Mouse (Mus musculus): ENCODE measurements around the gene Upf1.

Upf1 gene

DNA sequence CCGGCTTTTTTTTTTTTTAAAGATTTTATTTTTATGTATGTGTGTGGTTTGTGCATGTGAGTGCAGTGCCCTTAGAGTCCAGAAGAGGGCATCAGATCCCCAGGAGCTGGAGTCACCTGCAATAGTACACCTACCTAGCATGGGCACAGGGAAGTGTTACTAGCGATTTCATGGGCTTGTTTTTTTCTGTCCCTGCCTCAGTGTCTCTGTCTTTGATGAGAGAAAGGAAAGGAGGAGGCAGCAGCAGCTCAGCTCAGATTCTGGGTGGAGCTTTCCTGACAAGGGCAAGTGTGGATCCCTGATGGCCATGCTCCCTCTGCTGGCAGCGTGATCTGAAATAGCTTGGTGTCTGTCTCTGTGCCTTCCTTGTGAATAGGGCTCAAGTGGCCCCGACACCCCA is 7.7 kb upstream of the Upf1 start:
- in situ Hi-C loops (cut with MboI, MseI) = loop anchor here (10.0 to 25.0 kb wide), 2 partner anchors 394 to 1102 kb away; partner anchors contain the start of genes Abhd8, Dda1, Mrpl34 and Rab3a

DNA sequence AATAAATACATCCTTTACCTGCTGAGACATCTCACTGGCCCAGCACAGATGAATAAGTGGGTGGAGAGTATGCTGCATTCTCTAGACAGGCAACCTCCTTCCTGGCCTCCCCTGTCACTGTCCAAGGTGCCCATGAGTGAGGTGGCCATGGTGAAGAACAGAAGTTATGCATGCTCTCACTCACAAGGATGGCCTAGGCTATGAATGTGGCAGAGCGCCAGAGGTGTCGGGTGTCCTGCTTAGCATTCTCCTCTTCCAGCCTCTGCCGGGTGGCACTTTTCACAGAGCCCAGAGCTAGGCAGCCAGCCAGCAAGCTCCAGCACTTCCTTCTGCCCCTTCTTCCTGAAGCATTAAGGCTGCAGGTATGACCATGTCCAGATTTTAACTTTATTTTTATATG is 6.3 kb upstream of the Upf1 start:
- in situ Hi-C loops (cut with MboI, MseI) = loop anchor here (25.0 kb wide), 1 partner anchor 1103 kb away; the partner anchor contains the start of genes Abhd8, Dda1 and Mrpl34

DNA sequence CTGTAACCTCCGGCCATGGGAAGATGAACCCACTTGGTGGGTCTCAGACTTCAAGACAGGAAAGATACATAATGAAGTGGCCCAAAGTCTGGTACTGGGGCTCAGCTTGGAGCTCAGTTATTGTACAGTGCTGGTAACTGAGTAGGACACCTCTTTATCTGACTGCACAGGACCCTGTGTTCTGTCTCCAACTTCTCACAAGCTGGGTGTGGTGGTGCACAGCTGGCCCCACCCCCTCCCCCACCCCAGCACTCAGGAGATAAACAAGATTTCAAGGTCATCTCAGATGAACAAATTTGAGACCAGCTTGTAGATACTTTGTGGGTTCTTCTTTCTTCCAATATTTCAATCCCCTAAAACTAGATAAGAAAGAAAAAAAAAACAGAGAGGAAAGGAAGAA is 3.0 kb upstream of the Upf1 start:
- in situ Hi-C loops (cut with MboI, MseI) = loop anchor here (25.0 kb wide), 1 partner anchor 1106 kb away; the partner anchor contains the start of genes Abhd8, Dda1 and Mrpl34

DNA sequence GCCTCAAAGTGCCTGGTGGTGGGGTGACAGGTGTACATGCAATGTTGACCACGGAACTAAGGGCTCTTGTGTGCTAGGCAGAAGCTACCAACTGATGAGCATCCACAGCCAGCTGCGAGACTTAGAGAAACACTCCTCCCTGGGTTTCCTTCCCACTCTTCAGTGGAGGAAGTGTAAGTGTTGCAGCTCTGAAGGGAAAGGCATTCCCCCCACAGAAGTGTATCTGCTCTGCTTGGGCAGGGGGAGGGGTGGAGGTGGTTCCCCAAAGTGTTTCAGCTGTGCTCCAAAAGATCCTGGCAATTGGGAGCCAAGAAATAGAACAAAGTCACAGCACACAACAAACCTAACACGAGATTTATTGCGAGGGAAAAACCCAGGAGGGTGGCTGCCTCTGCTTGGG is 926 bp upstream of the Upf1 start:
- in situ Hi-C loops (cut with MboI, MseI) = loop anchor here (25.0 kb wide), 1 partner anchor 1108 kb away; the partner anchor contains the start of genes Abhd8, Dda1 and Mrpl34

DNA sequence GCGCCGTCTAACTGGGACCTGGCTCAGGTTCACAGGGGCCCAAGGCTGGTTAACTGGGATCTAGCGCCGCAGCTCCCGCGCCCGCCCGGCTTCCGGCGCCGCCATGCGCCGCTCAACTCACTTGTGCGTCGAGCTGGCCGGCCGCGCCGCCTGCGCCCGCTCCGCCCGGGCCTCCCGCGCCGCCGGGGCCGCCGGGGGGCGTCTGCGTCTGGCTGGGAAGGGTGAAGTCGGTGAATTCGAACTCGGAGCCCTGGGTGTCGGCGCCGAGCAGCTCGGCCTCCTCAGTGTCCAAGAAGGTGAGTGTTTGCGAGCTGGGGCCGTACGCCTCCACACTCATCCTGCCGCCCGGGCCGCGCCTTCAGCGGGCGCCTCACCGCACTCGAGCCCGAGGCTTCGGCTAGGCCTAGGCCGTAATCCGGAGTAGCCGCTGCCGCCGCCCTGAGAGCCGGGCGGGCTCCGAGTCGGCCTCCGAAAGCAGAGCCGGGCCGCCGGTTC is 374 bp downstream of the Upf1 start:
- in situ Hi-C loops (cut with MboI, MseI) = loop anchor here (25.0 kb wide), 1 partner anchor 1110 kb away; the partner anchor contains the start of genes Abhd8, Dda1 and Mrpl34

DNA sequence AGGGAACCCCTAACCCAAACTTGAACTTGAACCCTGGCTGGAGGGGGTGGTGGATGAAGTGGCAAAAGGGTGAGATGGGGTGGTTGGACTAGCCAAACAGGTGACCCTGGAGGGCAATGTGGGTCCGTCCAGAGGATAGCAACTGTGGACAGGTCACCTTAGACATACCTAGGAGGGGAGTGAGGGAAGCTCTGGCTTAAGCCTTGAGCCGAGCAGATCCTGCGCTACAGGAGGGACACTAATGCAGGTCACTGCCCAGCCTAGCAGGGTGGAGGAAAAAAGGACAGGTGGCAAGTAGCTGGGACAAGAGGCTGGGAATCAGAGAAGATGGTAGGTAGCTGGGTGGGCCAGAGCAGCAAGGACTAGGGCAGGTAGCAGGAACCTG is 1.1 kb downstream of the Upf1 start:
- in situ Hi-C loops (cut with MboI, MseI) = loop anchor here (25.0 kb wide), 1 partner anchor 1110 kb away; the partner anchor contains the start of genes Abhd8, Dda1 and Mrpl34

DNA sequence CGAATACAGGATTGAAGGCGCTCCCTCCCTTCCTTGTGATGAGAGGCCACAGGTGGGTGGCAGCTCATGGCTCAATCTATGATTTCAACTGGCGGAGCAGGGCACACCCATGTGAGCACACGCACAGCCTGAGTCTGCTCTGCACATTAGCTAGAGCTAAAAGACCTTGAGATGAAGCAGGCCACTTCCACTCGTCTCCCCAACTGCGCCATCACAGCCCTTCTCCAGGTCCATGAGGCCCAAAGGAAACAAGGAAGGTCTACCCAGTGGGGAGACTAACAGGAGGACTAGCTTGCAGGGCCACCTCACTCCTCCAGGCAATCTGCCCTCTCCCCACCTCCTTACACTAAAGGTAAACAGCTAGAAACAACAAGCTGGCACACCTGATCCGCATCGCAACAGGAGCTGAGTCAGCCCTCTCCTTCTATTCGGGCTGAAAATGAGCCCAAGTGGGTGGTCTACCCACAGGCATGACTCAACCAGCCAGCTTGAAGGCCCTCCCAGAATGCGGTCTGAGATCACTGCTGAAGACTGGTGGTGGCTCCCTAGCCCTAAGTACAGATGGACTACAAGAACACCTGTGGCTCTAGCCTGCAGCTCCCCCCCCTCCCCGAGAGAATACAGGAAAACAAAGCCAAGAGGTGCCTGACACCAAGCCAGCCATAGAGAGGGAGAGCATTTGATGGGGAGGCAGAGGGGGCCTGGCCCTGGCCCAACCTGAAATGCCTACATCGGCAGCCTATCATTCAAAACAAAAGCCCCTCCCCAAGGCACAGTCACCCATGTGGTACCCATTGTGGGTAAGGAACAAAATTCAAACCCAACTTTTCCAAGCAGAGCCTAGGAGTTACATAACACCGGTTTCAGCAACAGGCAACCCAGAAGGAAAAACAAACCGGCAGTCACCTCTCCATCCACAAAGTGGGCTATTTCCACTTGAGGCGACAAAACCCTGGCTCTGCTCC is 1.8 kb downstream of the Upf1 start:
- in situ Hi-C loops (cut with MboI, MseI) = loop anchor here (25.0 kb wide), 1 partner anchor 1111 kb away; the partner anchor contains the start of genes Abhd8, Dda1 and Mrpl34

DNA sequence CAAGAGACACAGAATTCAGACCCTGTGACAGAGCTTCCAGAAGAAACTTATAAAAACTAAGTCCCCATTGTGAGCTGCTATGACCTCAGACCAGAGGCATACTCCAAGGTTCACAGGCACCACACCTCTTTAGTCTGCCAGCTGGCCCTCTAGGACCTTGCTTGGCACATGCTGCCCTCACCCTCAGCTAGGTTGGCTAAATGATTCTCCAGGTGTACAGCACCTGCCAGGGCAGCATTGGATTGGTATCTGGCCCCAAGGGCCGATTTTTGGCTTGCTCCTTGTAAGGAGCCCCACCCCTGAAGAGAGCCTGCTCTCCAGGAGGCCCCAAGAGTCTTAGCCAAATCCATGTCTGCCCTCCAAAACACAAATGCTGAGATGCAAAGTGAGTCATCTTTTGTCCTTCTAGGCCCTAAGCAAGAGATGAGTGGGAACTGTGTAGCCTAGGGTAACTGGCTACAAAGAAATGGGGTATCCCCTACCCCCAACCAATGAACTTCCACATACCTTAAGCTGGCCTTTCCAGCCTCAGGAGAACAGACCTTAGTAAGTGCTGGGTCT is 5.1 kb downstream of the Upf1 start:
- in situ Hi-C loops (cut with MboI, MseI) = no loop called here

DNA sequence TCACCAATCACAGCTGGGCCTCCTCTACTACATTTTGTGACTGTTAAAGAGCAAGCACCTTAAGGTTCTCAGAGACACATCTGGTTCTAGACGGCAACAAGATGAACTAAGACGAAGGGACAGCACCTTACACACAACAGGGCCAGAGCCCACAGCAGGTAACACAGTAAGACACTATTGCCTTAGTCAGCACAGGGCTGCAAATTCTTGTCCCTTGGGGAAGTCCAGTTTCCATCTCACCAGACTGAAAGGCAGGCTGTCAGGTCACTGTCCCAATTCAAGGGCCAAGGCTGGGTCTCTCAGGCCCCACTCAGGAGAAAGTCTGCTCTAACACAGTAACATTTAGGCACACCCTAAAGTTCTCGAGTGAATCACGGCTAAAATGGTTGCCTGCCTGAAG is 5.6 kb downstream of the Upf1 start:
- in situ Hi-C loops (cut with MboI, MseI) = no loop called here

DNA sequence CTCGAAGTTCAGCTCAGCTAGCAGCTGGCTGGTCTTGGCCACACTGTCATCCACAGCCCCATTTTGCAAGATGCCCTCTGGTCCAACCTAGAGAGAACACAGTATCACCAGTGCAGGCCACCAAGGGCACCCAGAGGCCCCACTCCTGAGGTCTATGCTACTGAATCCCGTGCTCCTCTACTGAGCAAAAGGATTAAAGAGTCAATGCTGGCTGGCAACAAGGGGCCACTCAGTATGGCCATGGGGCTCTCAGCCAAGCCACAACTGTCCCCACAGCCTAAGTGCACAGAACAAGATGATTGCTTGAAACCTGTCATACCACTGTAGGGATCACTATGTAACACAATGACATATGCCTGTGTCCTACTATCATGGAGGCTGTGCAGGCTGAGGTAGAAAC is 8.8 kb downstream of the Upf1 start:
- in situ Hi-C loops (cut with MboI, MseI) = no loop called here

DNA sequence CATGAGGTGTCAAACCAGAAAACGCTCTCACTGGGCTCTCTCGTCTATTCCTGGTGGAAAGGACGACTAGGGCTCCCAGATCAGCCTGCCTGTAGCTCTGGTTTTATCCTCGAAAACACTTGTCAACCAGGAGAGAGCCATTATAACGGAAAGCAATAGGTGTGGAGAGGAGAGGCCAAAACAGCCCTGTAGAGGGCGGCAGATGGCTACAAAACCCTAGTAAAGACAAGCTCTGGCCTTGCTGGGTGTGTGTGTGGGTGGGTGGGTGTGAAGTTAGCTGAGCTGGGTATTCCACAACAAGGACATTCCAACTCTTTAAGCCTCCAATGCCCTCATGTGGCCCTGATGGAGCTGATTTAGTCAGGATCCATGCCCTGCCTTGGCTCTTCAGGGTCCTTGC is 9.4 kb downstream of the Upf1 start:
- in situ Hi-C loops (cut with MboI, MseI) = no loop called here

DNA sequence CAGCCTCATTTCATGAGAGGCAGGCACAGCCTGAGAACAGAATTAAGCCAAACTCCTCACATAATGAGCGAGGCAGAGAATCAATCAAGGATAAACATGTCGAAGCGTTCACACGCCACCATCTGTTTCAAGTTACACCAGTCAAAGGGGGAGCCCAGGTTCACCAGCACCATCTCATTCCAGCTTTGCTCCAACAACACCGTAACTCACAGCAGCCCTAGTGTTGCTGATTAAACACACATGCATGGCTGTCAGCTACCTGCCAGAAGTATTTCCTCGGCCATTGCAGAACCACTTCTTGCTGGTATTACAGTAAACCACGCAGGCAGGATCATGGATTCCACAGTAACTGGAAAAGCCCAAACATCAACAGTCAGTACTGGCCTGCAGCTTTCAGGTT is 10.0 kb downstream of the Upf1 start:
- in situ Hi-C loops (cut with MboI, MseI) = no loop called here

DNA sequence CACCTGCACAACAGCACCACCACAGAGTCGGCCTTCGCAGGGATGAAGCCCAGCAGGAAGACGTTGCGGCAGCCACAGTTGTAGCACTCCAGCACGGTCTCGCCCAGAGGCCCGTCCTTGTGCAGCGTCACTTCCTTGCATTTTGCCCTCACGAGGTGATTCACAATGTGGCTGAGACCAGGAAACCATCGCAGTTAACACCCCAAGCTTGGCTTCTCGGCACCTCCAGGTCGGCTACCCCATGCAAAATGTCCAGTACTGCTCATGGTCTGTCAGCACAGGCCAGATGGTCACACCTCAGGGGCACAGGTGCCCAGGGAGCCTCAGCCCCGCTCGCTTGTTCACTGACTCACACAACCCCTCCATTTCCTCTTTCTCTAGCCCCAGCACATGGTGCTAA is 11.1 kb downstream of the Upf1 start:
- in situ Hi-C loops (cut with MboI, MseI) = no loop called here

DNA sequence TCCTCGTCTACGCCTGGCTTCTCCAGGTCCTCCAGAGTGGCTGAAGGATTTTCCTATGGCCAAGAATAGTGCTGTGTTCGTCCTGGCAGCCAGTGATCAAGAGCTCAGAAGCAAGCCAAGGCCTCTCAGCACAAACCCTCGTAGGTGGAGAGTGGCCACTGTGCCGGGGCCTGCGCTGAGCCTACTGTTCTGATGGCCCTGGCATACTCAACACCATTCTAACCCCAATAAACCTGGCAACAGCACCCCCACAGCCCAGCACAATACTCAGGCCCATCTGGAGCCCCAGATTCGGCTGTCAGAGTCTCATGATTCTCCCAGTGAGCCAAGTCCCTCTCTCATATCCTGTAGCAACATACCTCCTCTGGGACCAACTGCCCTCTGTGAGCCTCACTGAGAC is 12.4 kb downstream of the Upf1 start:
- in situ Hi-C loops (cut with MboI, MseI) = no loop called here

DNA sequence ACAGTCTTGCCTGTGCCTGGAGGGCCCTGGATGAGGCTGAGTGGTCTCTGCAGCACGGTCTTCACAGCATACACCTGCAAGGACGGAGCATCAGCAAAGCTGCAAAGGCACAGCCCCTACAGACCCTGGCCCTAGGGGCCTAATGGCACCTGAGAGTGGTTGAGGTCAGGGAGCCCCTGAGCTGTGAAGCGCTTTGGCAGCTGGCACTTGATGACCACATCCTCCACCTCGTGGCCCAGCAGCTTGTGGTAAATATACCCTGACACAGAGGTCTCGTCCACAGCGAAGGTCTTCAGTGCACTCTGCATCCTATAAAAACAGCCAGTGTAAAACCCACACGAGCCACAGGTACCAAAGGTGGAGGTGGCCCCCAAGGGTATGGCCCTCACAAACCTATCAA is 14.1 kb downstream of the Upf1 start:
- in situ Hi-C loops (cut with MboI, MseI) = no loop called here

DNA sequence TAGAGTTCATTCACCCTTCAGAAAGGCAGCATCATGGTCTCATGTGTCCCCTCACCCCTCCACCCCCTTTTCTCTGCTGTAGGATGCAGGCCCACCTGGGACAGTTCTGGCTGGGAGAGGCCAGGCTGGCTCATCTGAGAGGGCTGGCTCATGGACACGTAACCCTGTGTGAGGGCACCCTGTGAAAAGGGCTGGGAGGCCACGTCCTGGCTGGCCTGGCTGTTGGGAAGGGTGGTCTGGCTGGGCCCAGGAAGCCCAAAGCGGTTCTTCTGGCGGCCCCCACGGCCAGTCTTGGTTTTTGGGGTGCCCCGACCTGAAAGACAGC is 20.2 kb downstream of the Upf1 start:
- in situ Hi-C loops (cut with MboI, MseI) = no loop called here

DNA sequence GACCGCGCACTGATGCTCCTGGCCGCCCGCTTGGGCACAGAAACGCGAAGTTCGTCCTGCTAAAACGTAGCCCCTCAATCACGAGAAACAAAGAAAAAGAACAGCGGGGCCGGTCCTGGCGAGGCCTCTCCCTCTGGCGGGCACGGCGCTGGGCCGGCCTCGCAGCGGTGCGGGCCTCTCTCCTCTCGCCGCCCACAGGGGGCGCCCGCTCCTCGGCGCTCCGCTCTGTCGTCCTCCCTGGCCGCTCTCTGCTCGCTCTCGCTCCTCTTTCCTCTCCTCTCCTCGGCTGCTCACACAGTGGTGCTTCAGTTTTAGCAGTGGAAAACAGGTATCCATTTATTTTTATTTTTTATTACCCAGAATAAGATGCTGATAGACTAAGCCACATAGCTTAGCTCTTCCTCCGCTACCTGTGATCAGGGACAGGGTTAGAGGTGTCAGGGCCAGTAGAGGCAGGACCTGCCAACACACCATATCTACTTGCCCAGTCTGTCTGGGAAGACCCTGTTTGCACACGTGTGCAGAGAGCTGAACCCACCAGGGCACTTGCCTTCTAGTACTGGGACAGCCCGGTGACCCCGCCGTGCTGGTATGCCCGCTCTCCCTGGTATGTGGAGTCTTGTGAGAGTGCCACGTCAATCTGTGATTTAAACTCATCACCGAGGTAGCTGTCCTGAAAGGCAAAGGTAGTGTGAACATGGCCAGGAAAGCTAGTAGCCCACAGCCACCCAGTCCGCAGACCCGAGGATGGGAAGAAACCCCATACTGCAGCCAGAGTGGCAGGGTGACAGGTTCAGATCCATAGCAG is 20.8 kb downstream of the Upf1 start:
- in situ Hi-C loops (cut with MboI, MseI) = no loop called here

DNA sequence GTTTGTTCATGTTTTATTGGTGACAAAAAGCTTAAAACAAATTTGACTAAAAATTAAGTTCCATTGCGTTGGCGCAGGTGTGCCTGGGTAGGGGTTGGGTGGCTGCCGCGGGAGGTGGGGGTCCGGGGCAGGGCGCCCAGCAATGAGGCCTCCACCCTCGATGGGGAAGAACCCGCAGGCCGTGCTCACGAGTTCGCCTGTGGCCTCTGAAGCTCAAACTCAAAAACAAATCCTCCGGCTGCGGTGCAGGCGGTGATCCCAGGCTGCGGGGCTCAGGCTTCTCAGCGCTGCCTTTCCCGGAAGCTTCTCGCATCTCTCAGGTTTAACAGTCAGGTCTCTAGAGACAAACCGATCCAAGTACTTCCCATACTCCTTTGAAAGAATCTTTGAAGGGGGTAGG is 21.6 kb downstream of the Upf1 start:
- in situ Hi-C loops (cut with MboI, MseI) = no loop called here

DNA sequence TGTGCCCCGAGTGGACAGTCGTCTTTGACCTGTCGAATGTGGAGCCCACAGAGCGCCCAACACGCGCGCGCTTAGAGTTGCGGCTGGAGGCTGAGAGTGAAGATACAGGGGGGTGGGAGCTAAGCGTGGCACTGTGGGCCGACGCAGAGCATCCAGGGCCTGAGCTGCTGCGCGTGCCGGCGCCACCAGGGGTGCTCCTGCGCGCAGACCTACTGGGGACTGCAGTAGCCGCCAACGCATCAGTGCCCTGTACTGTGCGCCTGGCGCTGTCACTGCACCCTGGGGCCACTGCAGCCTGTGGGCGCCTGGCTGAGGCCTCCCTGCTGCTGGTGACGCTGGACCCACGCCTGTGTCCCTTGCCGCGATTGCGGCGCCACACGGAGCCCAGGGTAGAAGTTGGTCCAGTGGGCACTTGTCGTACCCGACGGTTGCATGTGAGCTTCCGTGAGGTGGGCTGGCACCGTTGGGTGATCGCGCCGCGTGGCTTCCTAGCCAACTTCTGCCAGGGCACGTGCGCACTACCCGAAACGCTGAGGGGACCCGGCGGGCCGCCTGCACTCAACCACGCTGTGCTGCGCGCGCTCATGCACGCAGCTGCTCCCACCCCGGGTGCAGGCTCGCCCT is 22.2 kb downstream of the Upf1 start:
- in situ Hi-C loops (cut with MboI, MseI) = no loop called here

DNA sequence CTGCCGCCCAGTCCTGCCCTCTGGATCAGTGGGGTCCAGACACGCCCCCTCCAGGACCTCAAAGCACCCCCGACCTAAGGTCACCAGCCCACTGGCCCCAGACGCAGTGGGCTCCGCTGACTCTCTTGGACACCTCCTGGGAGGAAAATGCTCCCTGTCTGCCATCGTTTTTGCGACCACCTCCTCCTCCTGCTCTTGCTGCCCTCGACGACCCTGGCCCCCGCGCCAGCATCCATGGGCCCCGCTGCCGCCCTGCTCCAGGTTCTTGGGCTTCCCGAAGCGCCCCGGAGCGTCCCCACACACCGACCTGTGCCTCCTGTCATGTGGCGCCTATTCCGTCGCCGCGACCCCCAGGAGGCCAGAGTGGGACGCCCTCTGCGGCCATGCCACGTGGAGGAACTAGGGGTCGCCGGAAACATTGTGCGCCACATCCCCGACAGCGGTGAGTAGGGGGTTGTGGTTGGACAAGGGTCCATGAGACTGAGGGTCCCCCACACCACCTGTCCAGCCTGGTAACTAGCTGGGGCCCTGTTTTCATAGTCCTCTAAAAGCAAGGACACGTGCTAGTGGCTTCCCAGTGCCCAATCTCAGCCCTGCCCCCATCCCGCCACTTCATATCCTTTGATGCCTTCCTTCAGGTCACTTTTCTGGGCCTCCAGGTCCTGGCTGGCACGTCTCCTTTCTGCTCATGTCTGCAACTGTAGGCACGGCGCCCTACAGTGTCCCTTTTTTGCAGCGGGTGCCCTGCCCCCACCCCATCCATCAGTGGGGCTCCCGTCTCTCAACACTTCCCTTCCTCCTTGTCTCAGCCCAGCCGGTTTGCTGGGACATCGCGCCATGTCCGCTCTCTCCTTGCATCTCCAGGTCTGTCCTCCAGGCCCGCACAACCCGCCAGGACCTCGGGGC is 23.0 kb downstream of the Upf1 start:
- in situ Hi-C loops (cut with MboI, MseI) = no loop called here

Measured in T-helper 2 cell (primary cell).